Mouse (Mus musculus) stomach, postnatal 0 days (tissue): Measurements from ENCODE around the gene Mrm1.

Source experiments
- CTCF ChIP-seq: IDR thresholded peaks from 2 replicates; pipeline ENCODE4 v1.5.1; 2016; ENCODE audit warnings: antibody characterized with exemption, low read depth, mild to moderate bottlenecking, moderate library complexity
- EP300 ChIP-seq: optimal IDR thresholded peaks from 2 replicates; pipeline ENCODE3; 2016; ENCODE audit warnings: antibody characterized with exemption

DNA sequence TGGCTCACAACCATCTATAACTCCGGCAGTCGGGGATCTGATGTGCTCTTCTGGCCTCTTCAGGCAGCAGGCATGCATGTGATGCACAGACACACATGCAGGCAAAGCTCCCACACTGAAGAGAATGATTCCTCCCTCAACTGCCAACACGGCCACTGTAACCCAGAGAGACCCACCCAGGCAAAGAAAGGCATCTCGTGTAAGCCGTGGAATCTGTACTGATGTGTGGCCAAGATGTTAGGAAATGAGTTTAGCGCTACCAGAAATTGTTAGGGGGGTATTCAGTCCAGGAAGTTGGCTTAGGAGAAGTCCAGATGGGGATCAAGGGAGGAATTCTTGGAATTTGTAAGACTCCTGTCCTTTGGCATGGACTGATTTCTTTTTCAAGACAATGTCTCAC is 28.9 kb downstream of the Mrm1 start:
- TF ChIP-seq CTCF = no peak
- TF ChIP-seq EP300 = no peak
